In the genomic region with DNA sequence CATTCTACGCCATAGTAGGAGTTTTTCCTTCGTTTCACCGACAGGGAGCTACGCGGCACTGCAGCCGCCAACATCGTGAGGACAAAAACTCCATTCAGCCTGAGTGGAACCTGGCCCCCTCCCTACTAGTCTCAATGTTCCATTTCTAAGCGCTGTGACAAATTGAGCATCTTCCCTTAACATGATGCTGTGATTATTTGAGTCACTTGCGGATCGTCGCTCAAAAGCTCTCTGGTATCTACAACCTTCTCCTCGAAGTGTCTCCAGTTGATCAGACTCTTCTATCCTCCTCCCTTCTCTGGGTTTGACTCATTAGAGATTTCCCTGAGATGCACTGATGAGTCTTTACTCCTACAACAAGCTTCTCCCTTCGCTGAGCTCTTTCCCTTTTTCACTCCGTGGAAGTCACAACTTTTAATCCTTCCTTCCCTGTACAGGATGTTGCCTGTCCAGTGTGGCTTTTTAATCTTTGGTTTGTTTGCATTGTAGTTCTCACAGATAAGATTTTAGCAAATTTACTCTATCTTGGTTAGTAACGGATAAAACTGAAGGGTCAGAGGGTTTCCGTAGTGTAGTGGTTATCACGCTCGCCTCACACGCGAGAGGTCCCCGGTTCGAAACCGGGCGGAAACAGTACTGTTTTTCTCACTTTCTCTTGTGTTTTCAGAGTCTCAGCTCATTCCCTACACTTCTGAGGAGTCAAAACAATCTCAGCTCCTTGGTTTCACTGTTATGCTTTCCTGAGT, we compare ENCODE assay signal across 8 mouse cellular contexts.
DNase-seq lines count a peak whose midpoint lies in the region; ATAC-seq lines count a peak whose summit lies in the region.

No protein-coding gene starts in this region.

- H3K9me3 ChIP-seq in megakaryocyte, embryonic 14.5 days: peaks cover 12% of the 10 kb centered on the region
- H3K9me3 ChIP-seq in hindbrain, embryonic 10.5 days: no peaks in the 10 kb centered on the region
- no peaks in the 10 kb centered on the region for H3K9me3 ChIP-seq in midbrain, embryonic 10.5 days (replicated peaks)

- H3K36me3 ChIP-seq in megakaryocyte, embryonic 14.5 days (replicated peaks; ENCODE audit: low read length): no peaks in the 10 kb centered on the region
- no peaks in the 10 kb centered on the region for H3K36me3 ChIP-seq in hindbrain, embryonic 10.5 days
- no peaks in the 10 kb centered on the region for H3K36me3 ChIP-seq in midbrain, embryonic 10.5 days

- peak overlapping the region; percentile 50; the same call in 1 of the 2 replicates for H3K27ac ChIP-seq in hindbrain, embryonic 10.5 days
- peak overlapping the region; percentile 71 for H3K27ac ChIP-seq in midbrain, embryonic 10.5 days (replicated peaks)

- ATAC-seq in megakaryocyte, adult 5-6 weeks (ENCODE audit: poor library complexity, severe bottlenecking): no peak

- peaks cover 33% of the 10 kb centered on the region for H3K4me1 ChIP-seq in megakaryocyte, embryonic 14.5 days
- peaks cover 18% of the 10 kb centered on the region for H3K4me1 ChIP-seq in hindbrain, embryonic 10.5 days (replicated peaks)
- peaks cover 22% of the 10 kb centered on the region for H3K4me1 ChIP-seq in midbrain, embryonic 10.5 days

- peak overlapping the region; percentile 69 for H3K4me3 ChIP-seq in megakaryocyte, embryonic 14.5 days (replicated peaks)
- H3K4me3 ChIP-seq in hindbrain, embryonic 10.5 days: peak overlapping the region; percentile 55
- peak overlapping the region; percentile 57 for H3K4me3 ChIP-seq in midbrain, embryonic 10.5 days

- peaks cover 43% of the 10 kb centered on the region for H3K27me3 ChIP-seq in megakaryocyte, embryonic 14.5 days (replicated peaks)
- peaks cover 38% of the 10 kb centered on the region for H3K27me3 ChIP-seq in hindbrain, embryonic 10.5 days (ENCODE audit: insufficient read depth, poor library complexity, severe bottlenecking)
- peaks cover 45% of the 10 kb centered on the region for H3K27me3 ChIP-seq in midbrain, embryonic 10.5 days (ENCODE audit: low read depth, poor library complexity, severe bottlenecking)

- peak; percentile 67 for DNase-seq in c-Kit-positive CD71-positive TER-119-negative erythroid progenitor cells, embryonic 14.5 days (ENCODE audit: low read depth)
- peak; percentile 72 for DNase-seq in hindbrain, embryonic 10.5 days (ENCODE audit: low spot score)
- DNase-seq in midbrain, embryonic 10.5 days (ENCODE audit: low spot score): peak; percentile 72
- DNase-seq in gastrocnemius, postnatal 25 days: no peak
- DNase-seq in spleen, postnatal 14 days (ENCODE audit: low spot score in 2 of 2): no peak
- DNase-seq in kidney, adult 11 months: no peak

- WGBS in hindbrain, embryonic 10.5 days: under 1% methylated on average over 24 of the region's 24 CpGs
- WGBS in midbrain, embryonic 10.5 days: under 1% methylated on average over 24 of the region's 24 CpGs

Comparison
In these comparisons a context has a peak if more than half of its experiments do, and no peak if none do; other contexts are left out.
1. DNase-seq: peak in c-Kit-positive CD71-positive TER-119-negative erythroid progenitor cells, embryonic 14.5 days (single experiment), hindbrain, embryonic 10.5 days (single experiment) and midbrain, embryonic 10.5 days (single experiment); none in gastrocnemius, postnatal 25 days (single experiment), spleen, postnatal 14 days (0 of 2) and kidney, adult 11 months (single experiment).
2. Peak in every context shown above with its lines, with median percentiles within 50 percentile points of each other: H3K4me3 ChIP-seq.